Mouse (Mus musculus): ENCODE measurements around the gene Ccdc39. TPM values are rescaled to one million over a fixed set of nuclear protein-coding genes. Genes with fewer than 3 reads are reported as not detected.

Ccdc39 gene
- polyA plus RNA-seq (2015; fragmentation: Nextera tagmentation; extraction: Ambion mirVana), result 7.8 and 10.5 TPM in 2 replicates

DNA sequence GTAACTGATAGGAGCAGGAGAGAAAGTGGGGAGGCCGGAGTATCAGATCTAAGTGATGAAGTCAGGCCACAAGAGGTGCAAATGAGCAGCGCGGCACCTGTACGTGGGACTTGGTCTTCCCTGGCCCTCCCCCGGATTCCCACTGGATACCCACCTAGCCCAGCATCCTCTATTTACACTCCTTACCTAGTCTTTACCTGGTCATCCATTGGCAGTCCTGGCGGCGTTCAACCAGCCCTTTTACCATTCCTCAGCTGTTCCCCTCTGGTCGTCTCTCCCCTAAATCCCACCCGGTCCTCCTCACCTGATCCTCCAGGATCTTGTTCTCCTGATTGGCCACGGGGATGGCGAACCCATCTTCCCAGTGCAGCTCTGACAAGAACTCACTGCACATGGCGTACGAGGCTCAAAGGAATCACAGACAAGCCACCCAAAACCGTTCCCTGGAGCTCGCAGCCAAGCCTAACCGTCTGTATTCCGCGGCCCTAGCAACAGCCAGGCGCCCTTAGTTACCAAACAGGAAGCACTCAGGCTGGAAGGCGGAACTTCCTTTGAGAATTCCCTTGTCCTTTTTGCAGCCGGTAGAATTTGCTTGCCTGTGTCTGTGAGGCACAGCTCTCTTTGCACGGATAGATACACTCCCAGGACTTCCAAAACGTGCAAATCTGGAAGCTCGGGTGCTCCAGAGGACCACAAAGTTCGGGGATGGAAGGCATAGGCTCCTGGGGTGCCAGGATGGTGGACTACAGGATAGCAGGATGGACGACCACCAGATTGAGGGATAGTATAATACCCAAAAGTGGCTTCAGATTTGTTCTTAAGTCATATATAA lies at the start of gene Ccdc39:
Gene Ccdc39, minus strand, starts transcription at position 510 of the 832 bp plus-strand sequence.
- H3K4me1 ChIP-seq, result peaks cover 9% of the 10 kb centered on the region
- H3K9ac ChIP-seq, result peak within 1 kb of the TSS; percentile 70
- H3K36me3 ChIP-seq (ENCODE audit: poor library complexity, severe bottlenecking), result no peaks in the 10 kb centered on the region
- ATAC-seq, result peak; percentile 98
- peak within 1 kb of the TSS; percentile 80 for H3K4me2 ChIP-seq
- H3K27me3 ChIP-seq, result peaks cover 5% of the 10 kb centered on the region; the same call in 1 of the 2 replicates
- peak within 1 kb of the TSS; percentile 48 for H3K4me3 ChIP-seq
- peak within 1 kb of the TSS; percentile 62 for H3K27ac ChIP-seq
- no peaks in the 10 kb centered on the region for H3K9me3 ChIP-seq (replicated peaks)
- 3% methylated on average over 26 of the region's 26 CpGs for WGBS

DNA sequence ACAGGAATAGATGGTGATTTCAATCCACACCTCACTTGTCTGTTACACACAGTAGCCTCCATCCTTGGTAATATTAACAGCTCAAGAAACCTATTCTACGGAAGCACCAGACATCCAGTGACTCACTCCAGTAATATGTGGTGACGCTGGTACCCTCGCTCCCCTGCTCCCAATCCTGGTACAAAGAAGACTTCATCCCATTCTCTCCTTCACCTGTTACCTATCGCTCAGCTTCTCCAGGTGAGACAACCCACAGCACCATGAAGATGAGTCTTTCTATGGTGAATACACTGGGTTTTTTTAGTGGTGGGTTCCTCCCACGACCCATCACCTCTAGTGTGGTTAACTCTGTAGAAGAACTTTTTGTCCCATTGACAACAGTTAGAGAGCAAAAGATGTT lies 49.3 kb upstream of the Ccdc39 start:
- Histone ChIP-seq H3K27ac (no peak overlapping the region), H3K36me3 (ENCODE audit: poor library complexity, severe bottlenecking) (no peaks in the 10 kb centered on the region), H3K4me3 (no peak overlapping the region), H3K9me3 (replicated peaks) (no peaks in the 10 kb centered on the region), H3K9ac (no peak overlapping the region), H3K4me2 (no peak overlapping the region), H3K4me1 (no peaks in the 10 kb centered on the region), H3K27me3 (peaks cover 25% of the 10 kb centered on the region)
- WGBS, result 96% methylated on average over 5 of the region's 5 CpGs
- ATAC-seq, result no peak

GRCm38 (mm10) chr3:33887438-33887837 lies 43.3 kb upstream of the Ccdc39 start:
- H3K36me3 ChIP-seq (ENCODE audit: poor library complexity, severe bottlenecking), result no peaks in the 10 kb centered on the region
- H3K4me2 ChIP-seq, result no peak overlapping the region
- no peak overlapping the region for H3K9ac ChIP-seq
- no peak overlapping the region for H3K27ac ChIP-seq
- H3K27me3 ChIP-seq, result peaks cover 4% of the 10 kb centered on the region; the same call in 1 of the 2 replicates
- no peaks in the 10 kb centered on the region for H3K9me3 ChIP-seq (replicated peaks)
- 21% methylated on average over 8 of the region's 8 CpGs for WGBS
- no peak overlapping the region for H3K4me3 ChIP-seq
- peaks cover 15% of the 10 kb centered on the region for H3K4me1 ChIP-seq
- no peak for ATAC-seq

- 88% methylated on average over 6 of the region's 6 CpGs for WGBS
- Histone ChIP-seq H3K9ac (no peak overlapping the region), H3K36me3 (ENCODE audit: poor library complexity, severe bottlenecking) (no peaks in the 10 kb centered on the region), H3K27me3 (no peaks in the 10 kb centered on the region), H3K4me2 (no peak overlapping the region), H3K27ac (no peak overlapping the region), H3K9me3 (replicated peaks) (no peaks in the 10 kb centered on the region), H3K4me1 (peaks cover 15% of the 10 kb centered on the region), H3K4me3 (no peak overlapping the region)
- ATAC-seq, result no peak
Measured at GRCm38 (mm10) chr3:33883105-33883504, 39.0 kb upstream of the Ccdc39 start.

- 88% methylated on average over 2 of the region's 2 CpGs for WGBS
- no peak overlapping the region for H3K4me2 ChIP-seq
- no peak for ATAC-seq
- H3K9me3 ChIP-seq (replicated peaks), result no peaks in the 10 kb centered on the region
- H3K27ac ChIP-seq, result no peak overlapping the region
- H3K27me3 ChIP-seq, result no peaks in the 10 kb centered on the region
- no peak overlapping the region for H3K4me3 ChIP-seq
- H3K36me3 ChIP-seq (ENCODE audit: poor library complexity, severe bottlenecking), result no peaks in the 10 kb centered on the region
- H3K4me1 ChIP-seq, result peaks cover 14% of the 10 kb centered on the region
- no peak overlapping the region for H3K9ac ChIP-seq
Measured at GRCm38 (mm10) chr3:33882695-33883094, 38.6 kb upstream of the Ccdc39 start.

GRCm38 (mm10) chr3:33878661-33879060 lies 34.6 kb upstream of the Ccdc39 start:
- Histone ChIP-seq H3K4me2 (no peak overlapping the region), H3K9ac (no peak overlapping the region), H3K36me3 (ENCODE audit: poor library complexity, severe bottlenecking) (no peaks in the 10 kb centered on the region), H3K9me3 (replicated peaks) (no peaks in the 10 kb centered on the region), H3K4me3 (no peak overlapping the region), H3K4me1 (peaks cover 8% of the 10 kb centered on the region), H3K27me3 (no peaks in the 10 kb centered on the region), H3K27ac (no peak overlapping the region)
- no peak for ATAC-seq
- WGBS, result 92% methylated on average over 6 of the region's 6 CpGs

DNA sequence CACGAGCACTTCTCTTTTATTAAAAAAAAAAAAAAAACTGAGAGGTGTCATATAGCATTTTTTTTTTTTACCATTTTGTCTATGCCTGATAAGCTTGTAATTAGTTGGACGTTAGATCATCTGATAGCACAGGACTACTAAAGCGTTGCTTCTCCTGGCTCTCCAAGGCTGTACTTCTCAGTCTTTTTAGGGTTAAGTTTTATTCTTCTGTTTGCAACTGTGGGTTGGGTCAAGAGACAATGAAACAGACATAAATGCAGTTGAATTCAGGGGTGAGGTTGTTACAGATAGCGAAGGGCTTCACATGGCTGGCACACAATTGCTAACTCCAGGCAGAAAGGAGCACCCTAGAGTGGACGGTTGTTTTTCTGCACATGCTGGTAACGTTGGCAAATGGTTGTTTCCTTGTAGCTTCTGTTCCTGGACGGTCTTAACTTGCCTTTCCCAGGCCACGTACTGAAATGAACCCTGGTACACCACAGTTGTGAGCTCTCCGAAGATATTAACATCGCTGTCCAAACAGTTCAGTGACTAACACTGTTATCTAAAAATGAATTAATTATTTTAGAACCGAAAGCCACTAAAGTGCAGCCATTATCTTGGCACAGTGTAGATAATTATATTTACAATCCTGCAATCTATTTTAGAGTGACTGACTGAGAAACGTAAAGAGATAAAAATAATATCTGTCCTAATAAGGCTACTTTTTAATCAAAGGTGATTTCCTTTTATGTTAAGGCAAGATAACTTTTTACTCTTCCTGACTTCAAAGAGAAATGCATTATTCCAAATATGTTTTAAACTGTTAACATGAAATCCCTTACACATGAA lies 30.6 kb upstream of the Ccdc39 start:
- no peak overlapping the region for H3K4me2 ChIP-seq
- H3K4me1 ChIP-seq, result peaks cover 19% of the 10 kb centered on the region
- H3K27ac ChIP-seq, result no peak overlapping the region
- no peak overlapping the region for H3K9ac ChIP-seq
- H3K4me3 ChIP-seq, result no peak overlapping the region
- no peaks in the 10 kb centered on the region for H3K36me3 ChIP-seq (ENCODE audit: poor library complexity, severe bottlenecking)
- no peaks in the 10 kb centered on the region for H3K27me3 ChIP-seq
- H3K9me3 ChIP-seq (replicated peaks), result no peaks in the 10 kb centered on the region
- ATAC-seq, result no peak
- 73% methylated on average over 12 of the region's 12 CpGs for WGBS

- Histone ChIP-seq H3K9me3 (replicated peaks) (no peaks in the 10 kb centered on the region), H3K27me3 (no peaks in the 10 kb centered on the region), H3K4me2 (no peak overlapping the region), H3K27ac (no peak overlapping the region), H3K36me3 (ENCODE audit: poor library complexity, severe bottlenecking) (no peaks in the 10 kb centered on the region), H3K4me1 (peaks cover 19% of the 10 kb centered on the region), H3K9ac (no peak overlapping the region), H3K4me3 (no peak overlapping the region)
- ATAC-seq, result 0 out of 2 replicates have a peak, but pooled peaks have one; percentile 21
- 69% methylated on average over 7 of the region's 7 CpGs for WGBS
Measured at GRCm38 (mm10) chr3:33873837-33874236, 29.7 kb upstream of the Ccdc39 start.

GRCm38 (mm10) chr3:33873366-33873765 lies 29.3 kb upstream of the Ccdc39 start:
- peak; percentile 57; the same call in 1 of the 2 replicates for ATAC-seq
- 35% methylated on average over 8 of the region's 8 CpGs for WGBS
- peaks cover 19% of the 10 kb centered on the region for H3K4me1 ChIP-seq

GRCm38 (mm10) chr3:33864000-33864540 lies 20.0 kb upstream of the Ccdc39 start:
- ATAC-seq, result no peak
- Histone ChIP-seq H3K27ac (no peak overlapping the region), H3K36me3 (ENCODE audit: poor library complexity, severe bottlenecking) (no peaks in the 10 kb centered on the region)

More at GRCm38 (mm10) chr3:33873366-33873765, 29.3 kb upstream of the Ccdc39 start:
- H3K36me3 ChIP-seq (ENCODE audit: poor library complexity, severe bottlenecking), result no peaks in the 10 kb centered on the region
- H3K9me3 ChIP-seq (replicated peaks), result no peaks in the 10 kb centered on the region
- H3K4me3 ChIP-seq, result no peak overlapping the region
- no peak overlapping the region for H3K9ac ChIP-seq
- no peaks in the 10 kb centered on the region for H3K27me3 ChIP-seq
- H3K4me2 ChIP-seq, result no peak overlapping the region
- H3K27ac ChIP-seq, result no peak overlapping the region

DNA sequence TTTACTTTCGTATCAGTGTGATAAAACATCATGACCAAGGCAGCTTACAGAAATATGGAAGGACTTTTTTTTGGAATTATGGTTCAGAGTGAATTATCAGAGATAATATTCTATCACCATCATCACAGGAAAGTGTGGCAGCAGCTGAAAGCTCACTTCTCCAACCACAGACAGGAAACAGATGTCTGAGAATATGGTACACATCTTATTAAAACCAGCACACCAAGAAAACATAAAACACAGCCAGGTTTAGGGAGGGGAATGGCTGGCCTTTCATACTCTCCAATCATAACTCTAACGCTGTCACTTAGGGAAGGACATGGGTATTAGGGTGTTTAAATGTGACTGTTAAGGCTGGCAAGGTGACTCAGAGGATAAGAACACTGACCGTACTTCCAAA lies 14.8 kb upstream of the Ccdc39 start:
- H3K9ac ChIP-seq, result no peak overlapping the region
- no peaks in the 10 kb centered on the region for H3K9me3 ChIP-seq (replicated peaks)
- no peak overlapping the region for H3K4me3 ChIP-seq
- H3K36me3 ChIP-seq (ENCODE audit: poor library complexity, severe bottlenecking), result no peaks in the 10 kb centered on the region
- H3K4me1 ChIP-seq, result no peaks in the 10 kb centered on the region
- H3K27me3 ChIP-seq, result no peaks in the 10 kb centered on the region
- WGBS, result 92% methylated on average over 3 of the region's 3 CpGs
- H3K4me2 ChIP-seq, result no peak overlapping the region
- ATAC-seq, result no peak
- H3K27ac ChIP-seq, result no peak overlapping the region

More at GRCm38 (mm10) chr3:33864000-33864540, 20.0 kb upstream of the Ccdc39 start:
- Histone ChIP-seq H3K9ac (no peak overlapping the region), H3K4me1 (no peaks in the 10 kb centered on the region), H3K9me3 (replicated peaks) (no peaks in the 10 kb centered on the region), H3K4me2 (no peak overlapping the region), H3K4me3 (no peak overlapping the region), H3K27me3 (no peaks in the 10 kb centered on the region; the same call in 1 of the 2 replicates)

DNA sequence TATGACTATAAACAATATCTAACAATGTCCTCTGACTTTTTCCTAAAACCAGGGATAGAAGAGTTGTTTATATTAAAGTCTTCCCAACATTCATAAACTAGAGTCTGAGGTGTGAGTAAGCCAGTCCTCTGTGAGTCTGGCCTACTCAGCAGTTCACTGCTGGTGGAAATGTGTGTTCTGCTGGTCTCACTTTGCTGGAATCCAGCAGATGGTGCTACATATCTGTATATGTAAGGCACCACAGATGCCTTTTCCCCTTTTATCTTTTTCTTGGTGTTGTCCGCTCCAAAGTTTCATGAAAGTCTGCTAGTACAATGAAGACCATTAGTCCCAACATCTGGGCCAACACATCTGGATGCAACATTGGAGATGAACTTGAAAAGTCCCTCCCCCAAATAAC lies 9.0 kb upstream of the Ccdc39 start:
- no peaks in the 10 kb centered on the region for H3K4me1 ChIP-seq
- H3K36me3 ChIP-seq (ENCODE audit: poor library complexity, severe bottlenecking), result no peaks in the 10 kb centered on the region
- no peaks in the 10 kb centered on the region for H3K27me3 ChIP-seq
- no peak overlapping the region for H3K27ac ChIP-seq
- no peak overlapping the region for H3K9ac ChIP-seq
- H3K4me3 ChIP-seq, result no peak overlapping the region
- WGBS, result 62% methylated on average over 1 of the region's 1 CpGs
- H3K9me3 ChIP-seq (replicated peaks), result no peaks in the 10 kb centered on the region
- ATAC-seq, result no peak
- H3K4me2 ChIP-seq, result no peak overlapping the region
